Comparison of ENCODE assay signal across 23 mouse cellular contexts in genomic region chr11:49241471-49241870, GRCm38 (mm10). TPM values are rescaled to one million over a fixed set of nuclear protein-coding genes. Genes with fewer than 3 reads are reported as not detected.
DNase-seq lines count a peak whose midpoint lies in the region; ATAC-seq and TF ChIP-seq lines count a peak whose summit lies in the region.
"Had no signal": no experiment of that assay in that cellular context is flagged by ENCODE, and none has a peak within 500 bp of the region (broad histone marks: within the 10 kb centered on the region; RNA-seq: fewer than 3 reads in every experiment).

No protein-coding gene starts in this region.

- H3K9ac ChIP-seq in kidney, postnatal 0 days (ENCODE audit: low read depth, low read length): no peak overlapping the region
- H3K9ac ChIP-seq: forebrain, postnatal 0 days; liver, embryonic 15.5 days; midbrain, embryonic 13.5 days; neural tube, embryonic 12.5 days had no signal

- no peak overlapping the region for H3K4me2 ChIP-seq in kidney, postnatal 0 days (ENCODE audit: low read length)
- H3K4me2 ChIP-seq: liver, embryonic 15.5 days; midbrain, embryonic 13.5 days; neural tube, embryonic 12.5 days had no signal

- peak; percentile 46 for DNase-seq in kidney, postnatal 0 days (ENCODE audit: low spot score)
- DNase-seq in kidney, adult 18-20 months: no peak
- no peak for DNase-seq in spleen, adult 2 months (ENCODE audit: low read depth in 1 of 2, low spot score in 2 of 2)
- DNase-seq in spleen, postnatal 10 days (ENCODE audit: low spot score in 2 of 2): no peak
- peak; percentile 50 for DNase-seq in MEL-GATA-1-ER (ENCODE audit: extremely low read depth, low read depth)
- DNase-seq in Muller cell, postnatal 12 days (ENCODE audit: inconsistent ontology term): no peak
- no peak for DNase-seq in cerebellum, adult 11-12 months
- DNase-seq: cerebellum, adult 2 months; cerebellum, postnatal 36 days; forebrain, postnatal 0 days; gastrocnemius, adult 2 months; kidney, postnatal 10 days; right cerebral cortex, postnatal 4 days had no signal

- no peaks in the 10 kb centered on the region for H3K27me3 ChIP-seq in kidney, postnatal 0 days (ENCODE audit: insufficient read depth, low read length)
- no peaks in the 10 kb centered on the region for H3K27me3 ChIP-seq in spleen, adult 2 months (ENCODE audit: control insufficient read depth, insufficient read depth, low read length)
- H3K27me3 ChIP-seq: liver, embryonic 15.5 days; midbrain, embryonic 13.5 days; neural tube, embryonic 12.5 days had no signal

- no peak overlapping the region for H3K27ac ChIP-seq in kidney, postnatal 0 days
- peak overlapping the region; percentile 20; the same call in 1 of the 2 replicates for H3K27ac ChIP-seq in spleen, adult 2 months (ENCODE audit: insufficient read depth, low read length)
- H3K27ac ChIP-seq: forebrain, embryonic 10.5 days; gastrocnemius, adult 2 months; hindbrain, embryonic 10.5 days; hindbrain, postnatal 0 days; midbrain, embryonic 13.5 days; neural tube, embryonic 12.5 days had no signal

- no peaks in the 10 kb centered on the region for H3K36me3 ChIP-seq in kidney, postnatal 0 days (ENCODE audit: insufficient read depth, low read length)
- H3K36me3 ChIP-seq in spleen, adult 2 months (ENCODE audit: control insufficient read depth, insufficient read depth, low read length): no peaks in the 10 kb centered on the region
- H3K36me3 ChIP-seq: forebrain, embryonic 10.5 days; G1E; hindbrain, embryonic 10.5 days; liver, embryonic 15.5 days; midbrain, embryonic 13.5 days; neural tube, embryonic 12.5 days had no signal

- no peaks in the 10 kb centered on the region for H3K9me3 ChIP-seq in kidney, postnatal 0 days (replicated peaks; ENCODE audit: low read length)
- H3K9me3 ChIP-seq: forebrain, embryonic 10.5 days; G1E; hindbrain, embryonic 10.5 days; liver, embryonic 15.5 days; midbrain, embryonic 13.5 days; neural tube, embryonic 12.5 days had no signal

- TF ChIP-seq CTCF in kidney, postnatal 0 days (IDR thresholded peaks at IDR 0.05; ENCODE audit: low read depth): no peak
- no peak for TF ChIP-seq CTCF in spleen, adult 2 months (IDR thresholded peaks at IDR 0.05; ENCODE audit: extremely low read depth, insufficient read depth, insufficient read length, insufficient replicate concordance)

- peaks cover 17% of the 10 kb centered on the region; the same call in 1 of the 2 replicates for H3K4me1 ChIP-seq in kidney, postnatal 0 days (replicated peaks; ENCODE audit: insufficient read depth, low read length)
- peaks cover 20% of the 10 kb centered on the region for H3K4me1 ChIP-seq in spleen, adult 2 months (ENCODE audit: control insufficient read depth, insufficient read depth, insufficient read length)

- WGBS in kidney, postnatal 0 days: no CpG with 5 or more reads among the region's 1 CpGs
- WGBS in spleen, adult 2 months: 0% methylated on average over 1 of the region's 1 CpGs

- no peak for TF ChIP-seq POLR2A in spleen, adult 2 months (IDR thresholded peaks at IDR 0.05; ENCODE audit: low read depth, low read length)

- ATAC-seq in kidney, postnatal 0 days (replicated peaks; ENCODE audit: low FRiP score, low read depth): no peak
- ATAC-seq: CD4-positive, CD25-positive, alpha-beta regulatory T cell, adult 4 months; forebrain, postnatal 0 days; hindbrain, postnatal 0 days; midbrain, embryonic 13.5 days had no signal

- H3K4me3 ChIP-seq in kidney, postnatal 0 days (replicated peaks; ENCODE audit: low read depth, low read length): no peak overlapping the region
- H3K4me3 ChIP-seq in spleen, adult 2 months (ENCODE audit: extremely low read depth, insufficient read depth, insufficient read length): no peak overlapping the region
- H3K4me3 ChIP-seq: forebrain, embryonic 10.5 days; gastrocnemius, adult 2 months; hindbrain, embryonic 10.5 days; liver, embryonic 15.5 days; midbrain, embryonic 13.5 days; neural tube, embryonic 12.5 days had no signal

RNA-seq across cellular contexts. Expression of gene Mgat1, which starts 2.5 kb away (rescaled TPM):
- polyA plus RNA-seq in kidney, postnatal 0 days (2015; fragmentation: Nextera tagmentation; extraction: Ambion mirVana): 75.2 and 82.7 TPM in 2 replicates
- 222 and 255 TPM in 2 replicates for polyA plus RNA-seq in spleen, adult 2 months (2012; rRNA removed)

RNA-seq across cellular contexts. Expression of gene Olfr1393, which starts 36.6 kb away (rescaled TPM):
- 0.13 and 0.14 TPM in 2 replicates for polyA plus RNA-seq in kidney, postnatal 0 days (2015; fragmentation: Nextera tagmentation; extraction: Ambion mirVana)
- polyA plus RNA-seq in spleen, adult 2 months (2012; rRNA removed): 0.06 TPM in 2 replicates
- polyA plus RNA-seq: G1E; hindbrain, embryonic 10.5 days; liver, embryonic 15.5 days; midbrain, embryonic 13.5 days; neural tube, embryonic 12.5 days; stomach, embryonic 14.5 days had no signal

RNA-seq across cellular contexts. Expression of gene Zfp62, which starts 38.4 kb away (rescaled TPM):
- 29.4 and 29.8 TPM in 2 replicates for polyA plus RNA-seq in kidney, postnatal 0 days (2015; fragmentation: Nextera tagmentation; extraction: Ambion mirVana)
- polyA plus RNA-seq in spleen, adult 2 months (2012; rRNA removed): 1.4 and 2.4 TPM in 2 replicates

RNA-seq across cellular contexts. Expression of gene Olfr1392, which starts 43.6 kb away (rescaled TPM):
- polyA plus RNA-seq in kidney, postnatal 0 days (2015; fragmentation: Nextera tagmentation; extraction: Ambion mirVana): 0.06 and 0.07 TPM in 2 replicates
- polyA plus RNA-seq in spleen, adult 2 months (2012; rRNA removed): not detected in 2 replicates
- polyA plus RNA-seq: CD4-positive, CD25-positive, alpha-beta regulatory T cell, adult 4 months; forebrain, embryonic 10.5 days; G1E; heart, embryonic 14.5 days; hindbrain, postnatal 0 days; liver, embryonic 15.5 days; midbrain, embryonic 13.5 days; neural tube, embryonic 12.5 days had no signal

RNA-seq across cellular contexts. Expression of gene Btnl9, which starts 54.5 kb away (rescaled TPM):
- 2.2 and 2.5 TPM in 2 replicates for polyA plus RNA-seq in kidney, postnatal 0 days (2015; fragmentation: Nextera tagmentation; extraction: Ambion mirVana)
- polyA plus RNA-seq in spleen, adult 2 months (2012; rRNA removed): 3.9 and 6.9 TPM in 2 replicates
- polyA plus RNA-seq: cerebellum, adult 2 months; G1E; hindbrain, embryonic 10.5 days; midbrain, embryonic 13.5 days had no signal

Comparison
In these comparisons a context has a peak if more than half of its experiments do, and no peak if none do; other contexts are left out.
1. DNase-seq: peak in kidney, postnatal 0 days (single experiment) and MEL-GATA-1-ER (single experiment); none in kidney, adult 18-20 months (single experiment), spleen, adult 2 months (0 of 2), spleen, postnatal 10 days (0 of 2), Muller cell, postnatal 12 days (single experiment) and cerebellum, adult 11-12 months (single experiment).